Mouse (Mus musculus) brain, embryonic 14.5 days (tissue): ENCODE measurements at regions not wholly inside any gene's neighbourhood (a gene's known extent, or its start where the extent isn't known, plus 50 kb on each side); places are given as distances from the start of the nearest gene placed in this dataset.

Experiments used
- CTCF ChIP-seq: fragments of 200-500 bp; IDR thresholded peaks from 2 replicates; pipeline ENCODE4 v1.5.1; 2012; ENCODE audit warnings: inconsistent platforms, mild to moderate bottlenecking, moderate library complexity, borderline replicate concordance; ENCODE audit not compliant: insufficient read depth, insufficient read length; ENCODE audit errors: extremely low read depth
- POLR2A ChIP-seq: fragments of 200-500 bp; IDR thresholded peaks from 2 replicates; pipeline ENCODE4 v1.6.1; 2012; ENCODE audit warnings: mild to moderate bottlenecking, inconsistent platforms, borderline replicate concordance; ENCODE audit not compliant: poor library complexity, insufficient read depth, insufficient read length, severe bottlenecking; ENCODE audit errors: extremely low read depth

- TF ChIP-seq POLR2A, result no peak
- TF ChIP-seq CTCF, result no peak
Measured at GRCm38 (mm10) chr5:14453082-14453481, 61.6 kb upstream of the Pclo start.
